ENCODE assay signal across 8 mouse cellular contexts in genomic region chr11:99148896-99149703, GRCm38 (mm10). TPM values are rescaled to one million over a fixed set of nuclear protein-coding genes. Genes with fewer than 3 reads are reported as not detected.
DNase-seq lines count a peak whose midpoint lies in the region; ATAC-seq lines count a peak whose summit lies in the region.
"Had no signal": no experiment of that assay in that cellular context is flagged by ENCODE, and none has a peak within 500 bp of the region (broad histone marks: within the 10 kb centered on the region; RNA-seq: fewer than 3 reads in every experiment).

No protein-coding gene starts in this region.

- DNase-seq in right cerebral cortex, adult 18-20 months, result peak; percentile 63
- no peak for DNase-seq in right cerebral cortex, postnatal 25 days
- DNase-seq in induced T-regulatory cell, adult 2 months (ENCODE audit: low read depth), result peak; percentile 36
- DNase-seq in retina, postnatal 1 day, result peak; percentile 44
- DNase-seq in lung, postnatal 14 days, result no peak

- no peaks in the 10 kb centered on the region; the same call in 1 of the 2 replicates for H3K27me3 ChIP-seq in embryonic facial prominence, embryonic 15.5 days

- WGBS in embryonic facial prominence, embryonic 15.5 days, result 9% methylated on average over 16 of the region's 16 CpGs

- H3K4me3 ChIP-seq in embryonic facial prominence, embryonic 15.5 days (replicated peaks), result no peak overlapping the region; the same call in 1 of the 2 replicates

- H3K36me3 ChIP-seq in embryonic facial prominence, embryonic 15.5 days, result no peaks in the 10 kb centered on the region

- peak; percentile 59 for ATAC-seq in embryonic facial prominence, embryonic 15.5 days (ENCODE audit: insufficient number of reproducible peaks, low FRiP score, low TSS enrichment, low read depth)
- no peak for ATAC-seq in inflammation-experienced regulatory T-cells, adult 6 months

- no peaks in the 10 kb centered on the region for H3K9me3 ChIP-seq in embryonic facial prominence, embryonic 15.5 days (replicated peaks)

- peak overlapping the region; percentile 29 for H3K4me2 ChIP-seq in embryonic facial prominence, embryonic 15.5 days (replicated peaks)

- peak overlapping the region; percentile 96 for H3K27ac ChIP-seq in embryonic facial prominence, embryonic 15.5 days (replicated peaks)

- no peak overlapping the region for H3K9ac ChIP-seq in embryonic facial prominence, embryonic 15.5 days

- H3K4me1 ChIP-seq in embryonic facial prominence, embryonic 15.5 days, result peaks cover 42% of the 10 kb centered on the region

RNA-seq across cellular contexts. Expression of gene Ccr7, which starts 5.8 kb away (rescaled TPM):
- polyA plus RNA-seq in embryonic facial prominence, embryonic 15.5 days (2015; fragmentation: Nextera tagmentation; extraction: Ambion mirVana), result 0.57 and 0.59 TPM in 2 replicates
- 100 to 1,000 TPM in 2 of 3 experiments, 10 to 100 TPM in 1; 16.6 to 295 (median 286) TPM for polyA plus RNA-seq in inflammation-experienced regulatory T-cells, adult 6 months (2017; shearing (Covaris generic))
- polyA plus RNA-seq: neural tube, embryonic 14.5 days had no signal

RNA-seq across cellular contexts. Expression of gene Tns4, which starts 60.0 kb away (rescaled TPM):
- 2.7 and 2.8 TPM in 2 replicates for polyA plus RNA-seq in embryonic facial prominence, embryonic 15.5 days (2015; fragmentation: Nextera tagmentation; extraction: Ambion mirVana)
- polyA plus RNA-seq in inflammation-experienced regulatory T-cells, adult 6 months (2017; shearing (Covaris generic)), result under 1 TPM; 0.30 to 0.58 (median 0.51) TPM
- polyA plus RNA-seq: neural tube, embryonic 14.5 days had no signal

Comparison
In these comparisons a context has a peak if more than half of its experiments do, and no peak if none do; other contexts are left out.
1. DNase-seq: peak in right cerebral cortex, adult 18-20 months (single experiment), induced T-regulatory cell, adult 2 months (single experiment) and retina, postnatal 1 day (single experiment); none in right cerebral cortex, postnatal 25 days (single experiment) and lung, postnatal 14 days (single experiment).
2. RNA of gene Ccr7, which starts 5.8 kb away (polyA plus RNA-seq): 16.6 to 295 TPM in inflammation-experienced regulatory T-cells, adult 6 months; 0.57 to 0.59 TPM in embryonic facial prominence, embryonic 15.5 days; every median in the first group is over 10 times any median in the second.